Mouse (Mus musculus) liver, embryonic 16.5 days (tissue): Measurements from ENCODE around the gene Rbfox3. TPM values are rescaled to one million over a fixed set of nuclear protein-coding genes. Genes with fewer than 3 reads are reported as not detected.
A peak's percentile ranks its signal among the peaks of the same experiment; 100 is the strongest.

Experiments used
- ATAC-seq: fragments of 200-750 bp; cut with Nextera tagmentation; 2 replicates; pipeline ENCODE4 v1.8.0; 2017; ENCODE audit warnings: low read depth, mild to moderate bottlenecking, moderate number of reproducible peaks, moderate library complexity
- H3K27ac ChIP-seq: fragments of 300-500 bp; sonication (generic); 2 replicates; pipeline ENCODE4 v1.5.1; 2014; ENCODE audit warnings: mild to moderate bottlenecking, low read length
- H3K27me3 ChIP-seq: fragments of 300-500 bp; sonication (generic); 2 replicates; pipeline ENCODE4 v1.6.1; 2014; ENCODE audit warnings: low read depth, low read length, mixed read lengths; ENCODE audit not compliant: control insufficient read depth, insufficient read depth
- H3K36me3 ChIP-seq: fragments of 300-500 bp; sonication (generic); 2 replicates; pipeline ENCODE4 v1.6.1; 2014; ENCODE audit warnings: mild to moderate bottlenecking; ENCODE audit not compliant: control insufficient read depth, insufficient read depth
- H3K4me1 ChIP-seq: fragments of 300-500 bp; sonication (generic); 2 replicates; pipeline ENCODE4 v1.6.1; 2014; ENCODE audit warnings: low read depth, low read length, mixed read lengths; ENCODE audit not compliant: control insufficient read depth
- H3K4me2 ChIP-seq: fragments of 300-500 bp; sonication (generic); 2 replicates; pipeline ENCODE4 v1.6.1; 2014; ENCODE audit warnings: low read depth, low read length, mixed read lengths
- H3K4me3 ChIP-seq: fragments of 300-500 bp; sonication (generic); 2 replicates; pipeline ENCODE4 v1.5.1; 2014; ENCODE audit warnings: low read depth, mild to moderate bottlenecking, low read length
- H3K9ac ChIP-seq: fragments of 300-500 bp; sonication (generic); 2 replicates; pipeline ENCODE4 v1.6.1; 2014; ENCODE audit warnings: low read depth, low read length
- H3K9me3 ChIP-seq: fragments of 300-500 bp; sonication (generic); replicated peaks from 2 replicates; pipeline ENCODE4 v1.6.1; 2016; ENCODE audit warnings: low read length; ENCODE audit not compliant: control insufficient read depth
- WGBS: fragments of 180-500 bp; shearing (Covaris S2); extraction: QIAGEN DNeasy Blood & Tissue Kit; methylation state at CpG from one replicate; pipeline ENCODE4 v1.1.7; 2014; ENCODE audit not compliant: insufficient replicate concordance; 5-methylcytosine and 5-hydroxymethylcytosine counted together
- polyA plus RNA-seq: library from polyadenylated mRNA; unstranded; fragments of >200 nt; fragmentation: Nextera tagmentation; extraction: Ambion mirVana; gene quantifications from 2 replicates; pipeline ENCODE4 v1.2.1, GENCODE M21; 2015

Rbfox3 gene
- polyA plus RNA-seq, 1 experiment from 2014 or later: 0.40 TPM

DNA sequence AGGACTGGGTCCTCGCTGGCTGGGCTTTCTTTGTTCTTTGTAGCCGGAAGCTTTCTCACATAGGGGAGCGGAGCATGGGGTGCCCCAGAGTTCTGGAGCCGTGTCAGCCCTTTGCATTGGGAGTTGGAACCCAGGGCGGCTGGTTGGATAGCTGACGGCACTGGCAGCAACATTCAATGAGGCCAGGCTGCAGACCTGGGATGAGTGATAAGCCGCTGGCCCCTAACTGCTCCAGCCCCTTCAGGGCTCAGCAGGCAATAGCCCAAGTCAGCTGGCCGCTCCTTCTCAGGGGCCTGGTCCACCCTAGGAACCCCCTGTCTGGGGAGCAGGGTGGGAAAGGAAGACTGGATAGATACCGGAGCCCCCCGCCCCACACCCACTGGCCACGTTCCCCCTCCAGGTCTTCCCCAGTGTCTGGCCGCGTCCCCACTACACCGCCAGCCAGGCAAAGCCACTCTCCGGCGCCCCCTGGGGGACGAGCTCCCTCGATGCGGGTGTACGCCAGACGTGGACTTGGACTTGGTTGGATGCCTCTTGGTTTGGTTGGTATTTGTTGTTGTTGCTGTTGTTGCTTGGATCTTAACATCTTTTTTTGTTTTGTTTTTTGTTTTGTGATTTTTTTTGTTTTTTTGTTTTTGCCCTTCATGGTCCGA, 420.7 kb downstream of the Rbfox3 start:
- H3K4me3 ChIP-seq: no peak overlapping the region
- no peaks in the 10 kb centered on the region for H3K36me3 ChIP-seq
- peaks cover 5% of the 10 kb centered on the region for H3K4me1 ChIP-seq
- no peak overlapping the region for H3K27ac ChIP-seq
- WGBS: 14% methylated on average over 22 of the region's 22 CpGs
- peak; percentile 59 for ATAC-seq
- no peak overlapping the region for H3K9ac ChIP-seq
- no peaks in the 10 kb centered on the region for H3K27me3 ChIP-seq
- peak overlapping the region; percentile 32 for H3K4me2 ChIP-seq
- no peaks in the 10 kb centered on the region for H3K9me3 ChIP-seq

DNA sequence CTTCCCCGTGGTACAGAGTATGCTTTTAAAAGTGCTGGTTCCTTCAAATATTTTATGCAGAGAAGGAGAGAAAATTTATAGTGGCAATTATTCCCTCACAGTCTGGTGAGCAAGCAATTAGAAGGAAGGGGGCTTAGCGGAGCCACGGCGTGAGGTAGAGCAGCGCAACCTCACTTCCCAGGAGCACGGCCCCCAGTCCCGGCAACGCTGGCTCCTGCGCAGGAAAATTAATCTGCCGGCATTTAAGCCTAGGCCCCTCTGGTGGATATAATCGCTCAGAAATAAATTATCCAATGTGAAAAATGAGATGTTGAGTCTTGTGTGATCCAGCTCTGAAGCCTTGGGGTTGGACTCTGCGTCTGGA, 422.5 kb downstream of the Rbfox3 start:
- Histone ChIP-seq H3K4me2 (no peak overlapping the region), H3K27me3 (no peaks in the 10 kb centered on the region), H3K27ac (no peak overlapping the region), H3K9ac (no peak overlapping the region), H3K4me3 (no peak overlapping the region), H3K9me3 (no peaks in the 10 kb centered on the region), H3K36me3 (peaks cover 3% of the 10 kb centered on the region), H3K4me1 (peaks cover 5% of the 10 kb centered on the region)
- ATAC-seq: no peak
- 88% methylated on average over 12 of the region's 12 CpGs for WGBS

DNA sequence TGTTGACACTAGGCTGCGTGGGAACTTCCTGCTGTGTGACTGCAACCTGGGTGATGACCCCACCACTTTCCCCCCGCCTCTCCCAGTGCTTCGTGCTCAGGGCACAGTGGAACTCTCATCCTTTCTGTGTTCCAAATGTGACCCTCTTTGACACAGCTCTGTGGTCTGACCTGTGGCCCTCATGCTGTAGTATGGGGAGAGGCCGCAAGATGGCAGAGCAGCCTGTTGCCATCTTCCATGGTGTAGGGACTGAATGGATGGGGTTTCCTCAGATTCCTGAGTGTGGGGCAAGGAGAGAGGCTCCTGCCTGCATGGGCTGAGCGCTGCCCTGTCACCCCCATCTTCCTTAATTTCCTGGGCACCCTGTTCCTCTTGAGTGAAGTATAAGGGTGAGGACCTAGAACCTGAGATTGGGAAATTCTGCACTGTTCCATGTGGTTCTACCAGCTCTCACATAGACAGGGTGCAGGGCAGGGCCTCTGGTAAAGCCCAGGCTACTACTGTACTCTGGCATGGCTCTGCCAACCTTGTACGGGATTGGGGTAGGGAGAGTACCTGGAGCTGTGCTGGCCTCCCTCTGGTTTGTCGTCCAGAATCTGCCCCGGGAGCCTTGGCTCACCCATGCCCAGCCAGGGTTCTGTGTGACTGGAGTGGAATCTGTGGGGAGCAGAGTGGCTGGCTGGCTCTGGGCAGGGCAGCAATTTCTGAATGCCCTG, 423.0 kb downstream of the Rbfox3 start:
- H3K27me3 ChIP-seq: no peaks in the 10 kb centered on the region

DNA sequence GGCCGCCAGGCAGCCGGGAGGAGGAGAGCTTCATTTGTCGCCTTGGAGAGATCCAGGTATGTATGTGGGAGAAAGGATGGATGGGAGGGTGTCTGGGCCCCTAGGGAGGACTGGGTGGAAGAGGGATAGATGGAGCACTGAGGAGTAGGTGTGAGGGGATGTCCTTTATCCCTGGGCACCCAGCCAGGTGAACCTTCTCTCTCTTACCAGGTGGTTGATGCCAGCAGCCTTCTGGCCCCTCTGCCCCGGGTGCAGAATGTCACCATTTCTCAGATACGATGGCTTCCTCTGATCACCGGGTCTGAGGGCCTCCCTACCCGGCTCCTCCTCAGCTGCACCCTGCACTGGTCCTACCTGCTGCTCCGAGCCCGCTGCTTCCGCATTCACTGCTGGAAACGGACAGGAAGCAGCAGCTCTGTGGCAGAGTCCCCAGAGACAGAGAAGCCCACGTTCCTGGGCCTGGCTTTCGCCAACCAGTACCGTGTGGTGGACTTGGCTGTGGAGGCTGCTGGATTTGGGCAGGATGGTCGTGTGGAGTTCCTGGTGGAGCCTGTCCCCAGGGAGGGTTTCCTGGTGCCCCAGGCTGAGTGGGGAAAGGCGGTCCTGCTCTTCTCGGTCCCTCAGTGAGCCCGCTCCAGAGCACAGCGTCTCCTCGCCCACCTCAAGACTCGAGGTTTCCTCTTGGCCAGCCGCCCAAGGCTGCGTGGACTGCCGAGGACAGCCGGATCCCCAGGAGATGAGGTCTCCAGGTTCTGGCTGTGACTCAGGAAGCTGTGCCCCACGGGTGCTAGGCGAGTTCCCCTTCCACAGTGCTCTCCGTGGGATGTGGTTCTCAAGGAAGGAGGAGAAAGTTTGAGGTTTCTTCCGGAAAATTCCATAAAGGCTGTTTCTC, 424.3 kb downstream of the Rbfox3 start:
- WGBS: 77% methylated on average over 29 of the region's 29 CpGs
- ATAC-seq: no peak
- Histone ChIP-seq H3K27me3 (no peaks in the 10 kb centered on the region), H3K4me2 (no peak overlapping the region), H3K36me3 (peaks cover 3% of the 10 kb centered on the region), H3K9ac (no peak overlapping the region), H3K9me3 (no peaks in the 10 kb centered on the region), H3K27ac (no peak overlapping the region), H3K4me3 (no peak overlapping the region), H3K4me1 (peaks cover 5% of the 10 kb centered on the region)

More for the DNA sequence above, 423.0 kb downstream of the Rbfox3 start:
- no peaks in the 10 kb centered on the region for H3K9me3 ChIP-seq
- no peak overlapping the region for H3K4me3 ChIP-seq
- WGBS: 67% methylated on average over 8 of the region's 8 CpGs
- no peak overlapping the region for H3K27ac ChIP-seq
- no peak for ATAC-seq
- H3K9ac ChIP-seq: no peak overlapping the region
- peaks cover 3% of the 10 kb centered on the region for H3K36me3 ChIP-seq
- no peak overlapping the region for H3K4me2 ChIP-seq
- peaks cover 5% of the 10 kb centered on the region for H3K4me1 ChIP-seq

DNA sequence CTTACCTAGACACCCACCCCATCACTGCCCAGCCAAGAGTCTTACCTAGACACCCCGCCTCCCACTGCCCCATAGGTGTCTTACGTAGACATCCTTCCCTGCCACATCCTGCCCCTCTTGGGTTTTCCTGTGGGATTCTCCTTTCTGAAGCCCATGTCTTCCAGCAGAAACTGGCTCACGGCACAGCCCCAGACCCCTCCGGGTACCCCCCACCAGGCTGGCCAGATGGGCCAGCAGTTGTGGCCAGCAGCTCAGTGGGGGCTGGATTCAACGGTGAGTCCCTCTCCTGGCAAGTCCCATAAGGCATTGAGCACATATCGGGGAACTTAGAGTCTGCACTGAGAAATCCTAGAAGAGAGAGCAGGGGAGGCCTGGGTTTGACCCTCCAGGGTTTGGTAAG, 425.1 kb downstream of the Rbfox3 start:
- ATAC-seq: no peak
- H3K4me1 ChIP-seq: peaks cover 5% of the 10 kb centered on the region
- H3K4me2 ChIP-seq: no peak overlapping the region
- no peak overlapping the region for H3K4me3 ChIP-seq
- peaks cover 3% of the 10 kb centered on the region for H3K36me3 ChIP-seq
- 83% methylated on average over 6 of the region's 6 CpGs for WGBS
- no peaks in the 10 kb centered on the region for H3K27me3 ChIP-seq
- H3K9ac ChIP-seq: no peak overlapping the region
- H3K9me3 ChIP-seq: no peaks in the 10 kb centered on the region
- no peak overlapping the region for H3K27ac ChIP-seq

DNA sequence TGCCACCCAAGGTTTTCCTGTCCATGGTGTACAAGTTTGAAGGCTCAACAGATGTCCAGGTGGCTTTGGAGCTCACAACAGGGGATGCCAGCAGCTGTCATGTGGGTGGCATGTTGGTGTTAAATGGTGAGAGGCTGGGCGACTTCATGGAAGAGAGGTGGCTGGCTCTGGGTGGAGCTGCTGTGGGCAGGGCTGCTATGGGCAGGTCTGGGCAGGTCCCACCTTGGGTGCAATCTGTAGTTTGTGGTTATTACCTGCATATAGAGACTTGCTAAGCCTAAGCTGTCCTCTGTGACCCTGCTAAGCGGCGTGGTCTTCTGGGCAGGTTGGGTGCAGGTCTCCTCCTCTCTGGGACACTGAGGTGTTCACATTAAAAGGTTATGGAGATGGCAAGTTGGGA, 425.6 kb downstream of the Rbfox3 start:
- Histone ChIP-seq H3K9me3 (no peaks in the 10 kb centered on the region), H3K4me2 (no peak overlapping the region), H3K4me1 (peaks cover 5% of the 10 kb centered on the region), H3K27ac (no peak overlapping the region), H3K36me3 (peaks cover 3% of the 10 kb centered on the region), H3K27me3 (no peaks in the 10 kb centered on the region), H3K4me3 (no peak overlapping the region), H3K9ac (no peak overlapping the region)
- no peak for ATAC-seq
- WGBS: 72% methylated on average over 3 of the region's 3 CpGs

DNA sequence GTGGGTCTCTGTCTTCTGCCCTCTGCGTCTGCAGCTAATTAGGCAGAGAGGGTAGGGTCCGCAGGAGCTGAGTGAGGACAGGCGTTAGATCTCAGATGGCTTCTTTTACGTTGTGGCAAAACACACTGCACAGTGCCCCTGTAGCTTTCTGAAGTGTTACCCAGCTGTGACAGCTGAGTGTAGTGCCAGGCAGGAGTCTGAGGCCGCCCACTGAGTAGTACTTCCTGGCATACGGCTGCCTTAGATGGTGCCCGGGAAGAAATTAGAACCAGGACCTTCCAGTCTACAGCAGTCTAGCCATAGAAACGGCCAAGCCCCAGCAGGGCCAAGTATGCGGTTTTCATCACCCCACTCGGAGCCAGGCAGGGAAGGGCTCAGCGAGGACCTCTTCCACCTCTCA, 426.1 kb downstream of the Rbfox3 start:
- 74% methylated on average over 11 of the region's 11 CpGs for WGBS
- H3K36me3 ChIP-seq: peaks cover 3% of the 10 kb centered on the region

DNA sequence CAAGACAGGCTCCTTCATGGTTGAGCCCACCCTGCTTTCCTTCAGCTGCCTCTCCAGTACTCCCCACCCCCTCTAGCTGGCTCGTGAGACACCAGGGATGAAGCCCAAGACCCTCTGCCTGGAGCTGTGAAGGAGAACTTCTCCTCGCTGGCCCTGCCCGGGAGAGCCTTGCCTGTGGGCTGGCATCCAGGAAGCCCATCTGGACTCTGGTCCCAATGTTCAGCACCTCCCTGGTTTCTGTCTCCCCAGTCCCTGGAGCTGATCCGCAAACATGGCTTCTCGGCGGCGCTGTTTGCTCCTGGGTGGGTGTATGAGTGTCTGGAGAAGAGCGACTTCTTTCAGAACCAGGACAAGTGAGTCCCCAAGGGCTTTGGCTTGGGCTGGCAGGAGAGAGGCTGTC, 427.2 kb downstream of the Rbfox3 start:
- no peaks in the 10 kb centered on the region for H3K4me1 ChIP-seq
- H3K4me2 ChIP-seq: no peak overlapping the region
- no peak overlapping the region for H3K9ac ChIP-seq
- peaks cover 3% of the 10 kb centered on the region for H3K36me3 ChIP-seq
- H3K9me3 ChIP-seq: no peaks in the 10 kb centered on the region
- 88% methylated on average over 8 of the region's 8 CpGs for WGBS
- no peaks in the 10 kb centered on the region for H3K27me3 ChIP-seq
- H3K27ac ChIP-seq: no peak overlapping the region
- H3K4me3 ChIP-seq: no peak overlapping the region
- no peak for ATAC-seq

More for the DNA sequence above, 426.1 kb downstream of the Rbfox3 start:
- Histone ChIP-seq H3K4me2 (no peak overlapping the region), H3K9ac (no peak overlapping the region), H3K27ac (no peak overlapping the region), H3K27me3 (no peaks in the 10 kb centered on the region), H3K9me3 (no peaks in the 10 kb centered on the region), H3K4me1 (peaks cover under 1% of the 10 kb centered on the region), H3K4me3 (no peak overlapping the region)
- ATAC-seq: no peak

DNA sequence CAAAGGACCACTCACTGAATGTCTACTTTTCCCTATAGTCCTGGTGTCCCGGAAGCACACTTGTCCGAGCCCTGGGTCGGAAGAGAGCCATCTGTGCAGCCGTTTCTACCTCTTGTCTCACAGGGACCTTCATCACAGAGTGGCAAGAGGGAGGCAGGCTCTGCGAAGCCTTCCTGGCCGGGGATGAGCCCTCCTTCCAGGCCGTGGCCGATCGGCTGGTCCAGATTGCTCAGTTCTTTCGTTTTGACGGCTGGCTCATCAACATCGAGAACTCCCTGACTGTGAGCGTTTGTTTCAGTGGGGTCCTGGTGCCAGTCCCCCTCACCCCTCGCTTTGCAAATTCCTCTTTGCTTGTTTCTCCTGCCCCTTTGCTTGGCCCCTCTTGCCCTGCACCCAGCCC, 429.6 kb downstream of the Rbfox3 start:
- no peaks in the 10 kb centered on the region for H3K27me3 ChIP-seq
- H3K9ac ChIP-seq: no peak overlapping the region
- no peak for ATAC-seq
- peaks cover 3% of the 10 kb centered on the region for H3K36me3 ChIP-seq
- H3K4me1 ChIP-seq: peaks cover 8% of the 10 kb centered on the region
- no peak overlapping the region for H3K4me2 ChIP-seq
- no peaks in the 10 kb centered on the region for H3K9me3 ChIP-seq
- 85% methylated on average over 14 of the region's 14 CpGs for WGBS
- no peak overlapping the region for H3K4me3 ChIP-seq
- H3K27ac ChIP-seq: no peak overlapping the region
